Mouse (Mus musculus) liver, postnatal 0 days (tissue): ENCODE measurements around the gene Apol7e. TPM values are rescaled to one million over a fixed set of nuclear protein-coding genes. Genes with fewer than 3 reads are reported as not detected.
"Not testable (repeated sequence)": the region's sequence is repeated elsewhere in the genome, so short reads cannot be mapped to it uniquely, and the experiment has no call there.

Experiments
- ATAC-seq: fragments of 200-750 bp; cut with Nextera tagmentation; 2 replicates; pipeline ENCODE4 v1.8.0; 2017; ENCODE audit warnings: mild to moderate bottlenecking, moderate library complexity
- DNase-seq: peaks from one replicate; pipeline ENCODE4 v3.0.0-alpha.2; 2016
- H3K27ac ChIP-seq: fragments of 300-500 bp; sonication (generic); 2 replicates; pipeline ENCODE4 v1.5.1; 2014; ENCODE audit warnings: antibody characterized with exemption, moderate library complexity, mild to moderate bottlenecking, low read depth
- H3K27me3 ChIP-seq: fragments of 300-500 bp; sonication (generic); 2 replicates; pipeline ENCODE4 v1.6.1; 2014; ENCODE audit warnings: low read length, control low read depth, mixed read lengths; ENCODE audit not compliant: insufficient read depth
- H3K36me3 ChIP-seq: fragments of 300-500 bp; sonication (generic); replicated peaks from 2 replicates; pipeline ENCODE4 v1.6.1; 2014; ENCODE audit warnings: mild to moderate bottlenecking, control low read depth, low read length, moderate library complexity, mixed read lengths; ENCODE audit not compliant: insufficient read depth
- H3K4me1 ChIP-seq: fragments of 300-500 bp; sonication (generic); 2 replicates; pipeline ENCODE4 v1.6.1; 2014; ENCODE audit warnings: antibody characterized with exemption, mild to moderate bottlenecking, control low read depth; ENCODE audit not compliant: insufficient read depth
- H3K4me2 ChIP-seq: fragments of 300-500 bp; sonication (generic); 2 replicates; pipeline ENCODE4 v1.6.1; 2014; ENCODE audit warnings: low read depth, mild to moderate bottlenecking, low read length, moderate library complexity, mixed read lengths
- H3K4me3 ChIP-seq: fragments of 300-500 bp; sonication (generic); 2 replicates; pipeline ENCODE4 v1.5.1; 2014; ENCODE audit warnings: low read depth, low read length
- H3K9ac ChIP-seq: fragments of 300-500 bp; sonication (generic); replicated peaks from 2 replicates; pipeline ENCODE4 v1.6.1; 2014; ENCODE audit warnings: mild to moderate bottlenecking, moderate library complexity
- H3K9me3 ChIP-seq: fragments of 300-500 bp; sonication (generic); 2 replicates; pipeline ENCODE4 v1.6.1; 2016; ENCODE audit warnings: mild to moderate bottlenecking, control low read depth, low read length, mixed read lengths
- CTCF ChIP-seq: sonication (generic); IDR thresholded peaks from 2 replicates; pipeline ENCODE4 v1.5.1; 2016; ENCODE audit warnings: antibody characterized with exemption, low read depth
- EP300 ChIP-seq: IDR thresholded peaks from 2 replicates; pipeline ENCODE4 v1.6.1; 2016; ENCODE audit warnings: antibody characterized with exemption, low read depth, mild to moderate bottlenecking
- WGBS: fragments of 180-500 bp; shearing (Covaris S2); extraction: QIAGEN DNeasy Blood & Tissue Kit; methylation state at CpG from one replicate; pipeline ENCODE4 v1.1.7; 2014; ENCODE audit not compliant: insufficient replicate concordance; 5-methylcytosine and 5-hydroxymethylcytosine counted together
- polyA plus RNA-seq: library from polyadenylated mRNA; unstranded; fragments of >200 nt; fragmentation: Nextera tagmentation; extraction: Ambion mirVana; gene quantifications from 2 replicates; pipeline ENCODE4 v1.2.1, GENCODE M21; 2015

Gene Apol7e
- polyA plus RNA-seq, 1 experiment from 2014 or later, result 0.12 TPM

DNA sequence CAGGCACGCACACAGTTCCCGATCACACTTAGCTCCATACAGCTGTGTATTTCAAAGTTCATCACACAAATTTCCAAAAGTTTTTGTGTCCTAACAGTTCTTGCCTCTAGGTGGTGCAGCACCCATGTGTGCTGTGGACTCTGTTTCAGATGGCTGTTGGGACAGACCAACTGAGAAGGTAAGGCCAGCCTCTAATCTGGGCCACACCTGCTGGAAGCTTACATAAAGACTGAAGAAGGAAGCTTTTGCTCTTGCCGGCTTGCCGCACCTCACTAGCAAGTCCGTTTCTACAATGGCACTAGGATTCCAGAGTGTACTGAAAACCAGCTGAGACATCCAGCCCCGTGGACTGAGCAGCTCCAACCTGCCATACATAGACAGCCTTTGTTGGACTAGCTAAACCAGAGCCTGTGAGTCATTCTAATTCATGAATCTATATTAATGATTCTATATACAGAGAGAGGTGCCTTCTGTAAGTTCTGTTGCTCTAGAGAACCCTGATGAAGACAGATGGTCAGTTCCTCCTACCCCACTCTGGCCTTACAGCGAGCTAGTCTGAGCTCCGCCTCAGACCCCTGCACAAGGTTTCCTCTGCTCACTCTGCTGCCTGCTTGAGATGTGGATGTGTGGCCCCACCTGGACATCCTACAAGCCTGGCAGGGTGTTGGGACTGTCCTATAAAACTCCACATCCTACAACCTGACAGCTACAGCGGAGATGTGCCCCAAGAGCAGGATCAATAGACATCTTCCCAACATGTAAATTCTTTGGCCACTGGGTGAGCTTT is 42.0 kb downstream of the Apol7e start:
- no peak overlapping the region for H3K9ac ChIP-seq
- no peak for DNase-seq
- H3K4me3 ChIP-seq, result no peak overlapping the region
- H3K36me3 ChIP-seq, result no peaks in the 10 kb centered on the region
- TF ChIP-seq EP300 (no peak), CTCF (peak; percentile 69)
- no peaks in the 10 kb centered on the region for H3K27me3 ChIP-seq
- H3K9me3 ChIP-seq, result no peaks in the 10 kb centered on the region
- no peak overlapping the region for H3K4me2 ChIP-seq
- WGBS, result 72% methylated on average over 9 of the region's 9 CpGs
- H3K4me1 ChIP-seq, result peaks cover 2% of the 10 kb centered on the region; the same call in 1 of the 2 replicates
- no peak overlapping the region for H3K27ac ChIP-seq
- peak; percentile 68 for ATAC-seq

DNA sequence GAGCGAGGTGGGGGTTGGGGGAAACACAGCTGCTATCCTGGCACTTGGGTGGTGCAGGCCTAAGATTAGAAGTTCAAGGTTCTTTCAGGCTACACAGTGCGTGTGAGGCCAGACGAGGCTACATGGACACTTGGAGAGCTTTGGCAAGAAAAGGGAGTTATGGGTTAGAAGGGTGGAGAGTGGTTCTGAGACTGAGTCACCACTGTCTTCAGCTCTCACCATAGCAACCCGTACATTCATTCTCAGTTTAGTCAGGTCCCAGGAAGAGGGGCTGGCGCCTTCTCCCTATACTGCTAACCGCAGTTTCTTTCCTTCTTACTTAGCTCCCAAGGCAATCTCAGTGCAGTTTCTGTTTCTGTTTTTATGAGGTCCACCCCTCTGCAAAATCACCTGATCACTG is 42.9 kb downstream of the Apol7e start:
- ATAC-seq, result not testable (repeated sequence)
- WGBS, result 81% methylated on average over 6 of the region's 6 CpGs

DNA sequence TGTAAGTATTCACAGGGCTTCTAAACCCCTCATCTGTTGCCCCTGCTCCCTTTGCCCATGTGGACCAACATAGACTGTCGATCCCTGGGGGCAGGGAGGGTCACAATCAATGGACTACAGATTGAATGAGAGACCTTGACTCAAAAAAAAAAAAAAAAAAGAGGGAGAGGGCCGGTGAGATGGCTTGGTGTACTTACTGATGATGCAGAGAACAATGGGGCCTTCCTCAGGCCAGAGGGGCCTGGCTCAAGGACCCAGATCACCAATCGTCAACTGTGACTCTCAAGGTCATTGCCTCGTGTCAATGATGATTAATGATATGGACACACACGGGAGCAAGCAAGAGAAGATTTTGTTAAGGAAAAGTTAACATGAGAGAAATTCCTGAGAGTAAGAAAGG is 46.0 kb downstream of the Apol7e start:
- 52% methylated on average over 5 of the region's 5 CpGs for WGBS
- ATAC-seq (no peak), DNase-seq (no peak)
- no peak overlapping the region for H3K4me2 ChIP-seq
- H3K27me3 ChIP-seq, result no peaks in the 10 kb centered on the region
- peaks cover 14% of the 10 kb centered on the region for H3K36me3 ChIP-seq
- no peak overlapping the region for H3K9ac ChIP-seq
- H3K4me3 ChIP-seq, result no peak overlapping the region
- peak overlapping the region; percentile 83 for H3K27ac ChIP-seq
- TF ChIP-seq EP300 (no peak), CTCF (no peak)
- H3K9me3 ChIP-seq, result no peaks in the 10 kb centered on the region; the same call in 1 of the 2 replicates
- peaks cover 6% of the 10 kb centered on the region; the same call in 1 of the 2 replicates for H3K4me1 ChIP-seq

More for the DNA sequence above, 42.9 kb downstream of the Apol7e start:
- H3K27me3 ChIP-seq, H3K9me3 ChIP-seq, H3K27ac ChIP-seq, H3K4me2 ChIP-seq, H3K4me3 ChIP-seq, H3K4me1 ChIP-seq, H3K36me3 ChIP-seq, DNase-seq, H3K9ac ChIP-seq: not testable (repeated sequence)

GRCm38 (mm10) chr15:77745081-77745480 is 46.4 kb downstream of the Apol7e start:
- peaks cover 19% of the 10 kb centered on the region for H3K36me3 ChIP-seq
- H3K4me1 ChIP-seq, result peaks cover 6% of the 10 kb centered on the region; the same call in 1 of the 2 replicates
- ATAC-seq (no peak), DNase-seq (no peak)
- no peak overlapping the region for H3K4me3 ChIP-seq
- TF ChIP-seq EP300 (no peak), CTCF (no peak)
- no peaks in the 10 kb centered on the region; the same call in 1 of the 2 replicates for H3K9me3 ChIP-seq
- H3K27ac ChIP-seq, result peak overlapping the region; percentile 83
- H3K4me2 ChIP-seq, result no peak overlapping the region
- H3K9ac ChIP-seq, result no peak overlapping the region
- H3K27me3 ChIP-seq, result no peaks in the 10 kb centered on the region

- Histone ChIP-seq H3K4me3 (no peak overlapping the region), H3K36me3 (peaks cover 26% of the 10 kb centered on the region), H3K27ac (peak overlapping the region; percentile 72), H3K4me1 (peaks cover 6% of the 10 kb centered on the region; the same call in 1 of the 2 replicates), H3K27me3 (no peaks in the 10 kb centered on the region), H3K9ac (no peak overlapping the region), H3K9me3 (no peaks in the 10 kb centered on the region; the same call in 1 of the 2 replicates), H3K4me2 (no peak overlapping the region)
- TF ChIP-seq EP300, result peak; percentile 47
- no peak for TF ChIP-seq CTCF
- DNase-seq (no peak), ATAC-seq (peak; percentile 94)
- WGBS, result 88% methylated on average over 1 of the region's 1 CpGs
These were observed 47.7 kb downstream of the Apol7e start for GRCm38 (mm10) chr15:77746326-77746725.

GRCm38 (mm10) chr15:77748414-77748813 is 49.8 kb downstream of the Apol7e start:
- H3K4me1 ChIP-seq, result peaks cover 13% of the 10 kb centered on the region
- H3K4me2 ChIP-seq, result no peak overlapping the region
- whole genome bisulfite sequencing, result 87% methylated on average over 3 of the region's 3 CpGs
- H3K36me3 ChIP-seq, result peaks cover 32% of the 10 kb centered on the region
- no peak overlapping the region for H3K27ac ChIP-seq
- no peak overlapping the region for H3K4me3 ChIP-seq
- no peak for DNase-seq
- ATAC-seq, result no peak
- TF ChIP-seq CTCF (no peak), EP300 (no peak)
- no peaks in the 10 kb centered on the region for H3K27me3 ChIP-seq
- no peaks in the 10 kb centered on the region; the same call in 1 of the 2 replicates for H3K9me3 ChIP-seq
- no peak overlapping the region for H3K9ac ChIP-seq
